Mouse (Mus musculus) liver, embryonic 12.5 days (tissue): ENCODE results near the gene BC030870. TPM values are rescaled to one million over a fixed set of nuclear protein-coding genes. Genes with fewer than 3 reads are reported as not detected.

ENCODE experiments used
- ATAC-seq: fragments of 200-750 bp; cut with Nextera tagmentation; 2 replicates; pipeline ENCODE4 v1.8.0; 2017; ENCODE audit warnings: moderate number of reproducible peaks, mild to moderate bottlenecking, moderate library complexity
- H3K27ac ChIP-seq: fragments of 300-500 bp; sonication (generic); 2 replicates; pipeline ENCODE4 v1.5.1; 2016; ENCODE audit warnings: mild to moderate bottlenecking
- H3K27me3 ChIP-seq: fragments of 300-500 bp; sonication (generic); replicated peaks from 2 replicates; pipeline ENCODE4 v1.6.1; 2016; ENCODE audit warnings: mild to moderate bottlenecking, moderate library complexity
- H3K36me3 ChIP-seq: fragments of 300-500 bp; sonication (generic); 2 replicates; pipeline ENCODE4 v1.6.1; 2016; ENCODE audit warnings: mild to moderate bottlenecking, moderate library complexity
- H3K4me1 ChIP-seq: fragments of 300-500 bp; sonication (generic); 2 replicates; pipeline ENCODE4 v1.6.1; 2016
- H3K4me2 ChIP-seq: fragments of 300-500 bp; sonication (generic); 2 replicates; pipeline ENCODE4 v1.6.1; 2016; ENCODE audit warnings: mild to moderate bottlenecking, moderate library complexity
- H3K4me3 ChIP-seq: fragments of 300-500 bp; sonication (generic); 2 replicates; pipeline ENCODE4 v1.5.1; 2016; ENCODE audit warnings: mild to moderate bottlenecking, moderate library complexity
- H3K9ac ChIP-seq: fragments of 300-500 bp; sonication (generic); 2 replicates; pipeline ENCODE4 v1.6.1; 2016; ENCODE audit warnings: mild to moderate bottlenecking, moderate library complexity
- H3K9me3 ChIP-seq: fragments of 300-500 bp; sonication (generic); replicated peaks from 2 replicates; pipeline ENCODE4 v1.6.1; 2016; ENCODE audit warnings: mild to moderate bottlenecking, moderate library complexity
- WGBS: fragments of 180-500 bp; shearing (Covaris S2); methylation state at CpG from one replicate; pipeline ENCODE4 v1.1.7; 2016; ENCODE audit not compliant: insufficient replicate concordance; 5-methylcytosine and 5-hydroxymethylcytosine counted together
- polyA plus RNA-seq: library from polyadenylated mRNA; unstranded; fragments of >200 nt; fragmentation: Nextera tagmentation; extraction: Ambion mirVana; gene quantifications from 2 replicates; pipeline ENCODE4 v1.2.1, GENCODE M21; 2016

BC030870 gene
- polyA plus RNA-seq, 1 experiment from 2014 or later: not detected

DNA sequence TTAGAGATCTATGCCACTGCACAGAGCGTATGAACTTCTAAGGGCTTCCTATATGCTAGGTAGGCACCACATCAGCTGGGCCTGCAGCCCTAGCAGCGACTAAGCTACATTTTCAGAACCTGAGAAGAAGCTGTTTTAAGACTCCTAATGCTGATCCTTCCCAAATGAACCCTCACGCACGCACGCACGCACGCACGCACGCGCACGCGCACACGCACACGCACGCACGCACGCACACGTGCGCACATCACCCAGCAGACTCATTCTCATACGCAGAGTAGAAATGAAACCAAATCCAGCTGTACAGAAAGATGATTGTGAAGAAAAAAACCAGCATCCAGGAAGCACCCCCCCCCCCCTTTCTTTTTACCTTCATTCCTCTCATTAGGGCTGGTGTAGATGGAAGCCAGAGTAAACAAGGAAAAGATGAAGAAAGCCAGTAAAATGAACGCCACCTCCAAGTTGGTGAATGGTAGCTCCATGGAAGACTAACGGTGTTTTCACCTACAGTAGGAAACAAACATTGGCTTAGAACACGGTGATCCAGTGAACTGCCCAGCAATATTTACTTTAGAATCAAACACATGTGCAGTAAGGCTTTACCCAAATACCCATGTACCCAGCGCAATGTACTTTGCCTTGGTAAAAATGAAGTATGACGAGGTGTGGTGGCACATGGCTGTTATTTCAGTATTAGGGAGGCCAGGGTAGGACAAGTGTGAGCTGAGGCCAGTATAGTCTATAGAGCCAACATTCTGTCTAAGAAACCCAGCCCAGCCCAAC lies 21.2 kb downstream of the BC030870 start:
- Histone ChIP-seq H3K27me3 (no peaks in the 10 kb centered on the region), H3K4me2 (no peak overlapping the region), H3K9me3 (no peaks in the 10 kb centered on the region), H3K27ac (no peak overlapping the region), H3K36me3 (no peaks in the 10 kb centered on the region), H3K4me3 (no peak overlapping the region), H3K4me1 (no peaks in the 10 kb centered on the region), H3K9ac (no peak overlapping the region)
- ATAC-seq: no peak
- 87% methylated on average over 25 of the region's 25 CpGs for WGBS

DNA sequence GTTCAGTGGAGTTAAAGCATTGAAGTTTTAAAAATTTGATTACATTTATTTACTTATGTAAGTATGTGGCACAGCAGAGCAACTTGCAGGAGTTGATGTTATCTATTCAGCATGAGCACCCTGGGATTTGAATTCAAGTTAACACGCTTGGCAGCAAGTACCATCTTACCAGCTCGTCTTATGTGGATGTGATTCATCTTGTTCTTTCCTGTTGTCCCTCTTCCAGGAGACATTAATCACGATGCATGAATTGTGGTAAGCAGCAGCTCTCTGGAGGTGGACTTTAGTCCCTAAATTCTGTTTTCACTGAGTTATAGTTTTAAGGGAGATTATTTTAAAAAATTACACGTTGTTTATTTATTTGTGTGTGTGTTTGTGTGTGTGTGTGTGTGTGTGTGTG lies 25.3 kb downstream of the BC030870 start:
- no peak overlapping the region for H3K27ac ChIP-seq

DNA sequence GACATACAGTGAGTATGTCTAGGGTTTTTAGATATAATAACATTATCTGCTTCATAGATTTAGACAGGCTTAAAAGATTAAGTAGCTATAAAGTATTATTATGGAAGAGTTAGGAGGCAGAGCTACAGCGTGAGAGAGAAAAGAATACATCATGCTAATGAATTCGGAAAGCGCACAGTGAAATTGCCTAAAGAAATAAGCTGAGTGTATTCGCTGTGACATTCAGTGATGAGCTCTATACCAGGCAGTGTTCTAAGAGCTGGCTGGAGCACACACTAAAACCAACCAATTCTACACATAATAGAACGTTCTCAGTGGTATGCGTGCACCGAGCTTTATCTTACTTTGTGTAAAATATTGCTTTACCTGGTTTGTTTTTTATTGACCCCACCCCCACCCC lies 25.7 kb downstream of the BC030870 start:
- no peak for ATAC-seq

More for the DNA sequence above, 25.3 kb downstream of the BC030870 start:
- no peaks in the 10 kb centered on the region for H3K36me3 ChIP-seq
- ATAC-seq: no peak
- WGBS: 46% methylated on average over 4 of the region's 4 CpGs
- H3K9ac ChIP-seq: no peak overlapping the region
- no peaks in the 10 kb centered on the region for H3K4me1 ChIP-seq
- no peak overlapping the region for H3K4me2 ChIP-seq
- no peaks in the 10 kb centered on the region for H3K27me3 ChIP-seq
- H3K9me3 ChIP-seq: no peaks in the 10 kb centered on the region
- H3K4me3 ChIP-seq: no peak overlapping the region

DNA sequence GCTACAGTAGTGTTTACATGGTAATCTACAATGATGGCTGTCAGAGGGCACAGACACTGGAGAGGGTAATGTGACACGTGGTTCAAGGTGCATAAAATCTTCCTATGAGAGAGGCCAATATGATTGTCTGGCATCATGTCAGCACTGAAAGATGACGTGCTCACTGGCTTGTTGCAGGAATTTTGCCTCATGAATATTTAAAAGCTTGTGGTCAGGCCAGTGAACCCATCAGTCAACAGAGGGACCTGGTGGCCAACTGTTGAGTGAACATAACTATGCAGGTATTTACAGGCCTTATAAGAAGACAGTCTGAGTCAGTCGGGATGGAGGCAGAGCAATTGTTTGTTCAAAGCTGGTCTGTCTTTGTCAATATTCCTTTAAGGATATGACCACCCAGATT lies 29.6 kb downstream of the BC030870 start:
- Histone ChIP-seq H3K4me1 (no peaks in the 10 kb centered on the region), H3K4me3 (no peak overlapping the region), H3K27me3 (no peaks in the 10 kb centered on the region), H3K27ac (no peak overlapping the region), H3K9ac (no peak overlapping the region), H3K36me3 (no peaks in the 10 kb centered on the region), H3K4me2 (no peak overlapping the region), H3K9me3 (no peaks in the 10 kb centered on the region)
- no peak for ATAC-seq
- WGBS: 52% methylated on average over 3 of the region's 3 CpGs

More for the DNA sequence above, 25.7 kb downstream of the BC030870 start:
- H3K9ac ChIP-seq: no peak overlapping the region
- H3K27me3 ChIP-seq: no peaks in the 10 kb centered on the region
- WGBS: 84% methylated on average over 7 of the region's 7 CpGs
- no peaks in the 10 kb centered on the region for H3K9me3 ChIP-seq
- no peak overlapping the region for H3K4me2 ChIP-seq
- no peak overlapping the region for H3K27ac ChIP-seq
- no peaks in the 10 kb centered on the region for H3K36me3 ChIP-seq
- H3K4me3 ChIP-seq: no peak overlapping the region
- H3K4me1 ChIP-seq: no peaks in the 10 kb centered on the region

DNA sequence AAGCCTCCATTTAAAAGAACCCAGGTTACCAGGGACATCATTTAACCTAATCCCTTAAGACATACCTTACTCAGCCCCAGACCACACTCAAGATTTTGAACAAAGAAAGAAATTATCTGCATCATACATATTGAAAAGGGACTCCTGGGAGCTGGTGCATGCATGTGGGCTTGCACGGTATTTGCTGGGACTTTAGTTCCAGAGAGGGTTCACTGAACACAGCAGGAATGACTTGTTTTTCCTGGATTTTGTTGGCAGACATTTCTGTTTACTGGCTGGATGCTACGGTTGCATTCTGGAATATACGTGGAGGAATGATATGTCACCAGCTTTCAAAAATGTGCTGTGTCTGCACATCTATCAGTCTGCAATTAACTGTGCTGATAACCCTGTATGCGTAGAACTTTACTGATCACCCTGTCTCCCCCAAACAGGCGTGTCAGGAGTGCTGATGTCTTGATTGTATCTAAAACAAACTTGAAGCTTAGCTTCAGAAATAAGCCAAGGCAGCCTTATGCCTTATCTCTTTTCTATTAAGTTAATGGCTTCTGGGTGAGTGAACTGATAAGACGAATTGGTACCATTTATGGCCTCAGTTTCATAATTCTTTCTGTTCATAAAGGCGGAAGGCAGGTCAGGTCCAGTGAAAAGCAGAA lies 31.5 kb downstream of the BC030870 start:
- Histone ChIP-seq H3K27me3 (no peaks in the 10 kb centered on the region), H3K9ac (no peak overlapping the region), H3K4me3 (no peak overlapping the region), H3K4me2 (no peak overlapping the region), H3K36me3 (no peaks in the 10 kb centered on the region), H3K9me3 (no peaks in the 10 kb centered on the region), H3K27ac (no peak overlapping the region), H3K4me1 (no peaks in the 10 kb centered on the region)
- ATAC-seq: no peak
- WGBS: 60% methylated on average over 7 of the region's 7 CpGs

DNA sequence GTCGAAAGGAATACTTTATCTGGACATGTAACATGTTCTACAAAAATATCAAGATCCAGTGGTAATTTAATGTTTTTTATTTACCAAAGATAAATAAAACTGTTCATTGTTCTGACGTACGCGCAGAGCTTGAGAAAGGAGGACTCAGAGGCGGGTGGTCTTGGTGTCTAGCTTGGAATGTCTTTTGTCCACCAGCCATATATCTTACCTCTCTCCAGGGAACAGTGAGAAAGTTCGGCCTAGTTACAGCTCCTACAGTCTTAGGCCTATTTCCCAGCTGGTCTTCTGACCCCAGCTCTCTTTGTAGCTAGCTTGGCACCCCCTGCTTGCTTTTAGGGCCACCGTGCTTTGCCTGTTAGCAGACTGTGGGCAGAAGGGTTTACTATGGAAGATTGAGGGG lies 39.6 kb downstream of the BC030870 start:
- no peak overlapping the region for H3K27ac ChIP-seq
- no peak overlapping the region for H3K9ac ChIP-seq
- H3K4me3 ChIP-seq: no peak overlapping the region
- H3K9me3 ChIP-seq: no peaks in the 10 kb centered on the region
- no peak overlapping the region for H3K4me2 ChIP-seq
- no peaks in the 10 kb centered on the region for H3K36me3 ChIP-seq
- H3K27me3 ChIP-seq: no peaks in the 10 kb centered on the region
- 74% methylated on average over 7 of the region's 7 CpGs for WGBS
- ATAC-seq: no peak
- no peaks in the 10 kb centered on the region for H3K4me1 ChIP-seq

DNA sequence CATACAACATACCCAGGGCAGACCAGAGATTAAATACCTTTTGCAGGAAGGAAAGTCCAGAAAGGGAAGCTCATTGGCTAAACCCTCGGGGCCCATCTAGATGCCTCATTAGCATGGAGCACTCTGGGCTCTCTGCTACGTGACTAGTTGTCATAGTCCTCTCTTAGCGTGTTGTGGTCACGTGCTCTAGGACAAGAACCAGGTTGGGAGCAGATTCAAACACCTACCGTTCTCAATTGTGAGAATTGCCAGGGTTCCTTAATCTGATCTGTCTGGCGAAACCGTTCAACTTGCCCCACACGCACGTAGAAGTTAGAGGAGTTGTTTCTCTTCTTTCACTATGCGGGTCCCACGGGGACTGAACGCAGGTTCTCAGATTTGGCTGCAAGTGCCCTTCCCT lies 41.2 kb downstream of the BC030870 start:
- H3K27ac ChIP-seq: no peak overlapping the region
- no peaks in the 10 kb centered on the region for H3K36me3 ChIP-seq
- no peak for ATAC-seq
- H3K9ac ChIP-seq: no peak overlapping the region
- H3K27me3 ChIP-seq: no peaks in the 10 kb centered on the region
- H3K9me3 ChIP-seq: no peaks in the 10 kb centered on the region
- 80% methylated on average over 12 of the region's 12 CpGs for WGBS
- H3K4me2 ChIP-seq: no peak overlapping the region
- no peaks in the 10 kb centered on the region for H3K4me1 ChIP-seq
- no peak overlapping the region for H3K4me3 ChIP-seq

DNA sequence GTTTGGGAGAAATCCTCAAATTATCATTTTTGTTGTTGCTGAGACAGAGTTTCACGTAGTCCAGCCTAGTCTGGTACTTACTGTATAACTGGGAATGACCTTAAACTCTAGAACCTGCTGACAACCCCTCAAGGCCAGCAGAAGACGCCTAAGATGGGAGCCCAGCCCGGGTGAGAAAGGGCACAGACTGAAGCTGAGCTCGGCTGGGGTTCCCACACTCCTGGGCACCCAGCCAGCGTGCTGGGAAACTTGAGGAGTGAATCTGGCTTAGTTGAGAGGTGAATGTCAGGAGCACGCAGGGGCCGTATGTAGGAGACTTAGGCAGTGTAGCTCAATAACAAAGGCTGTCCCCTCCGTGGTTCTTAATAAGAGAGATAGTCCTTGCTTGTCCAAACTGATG lies 41.7 kb downstream of the BC030870 start:
- Histone ChIP-seq H3K36me3 (no peaks in the 10 kb centered on the region), H3K4me3 (no peak overlapping the region), H3K4me1 (no peaks in the 10 kb centered on the region), H3K9ac (no peak overlapping the region), H3K27me3 (no peaks in the 10 kb centered on the region), H3K9me3 (no peaks in the 10 kb centered on the region), H3K27ac (no peak overlapping the region), H3K4me2 (no peak overlapping the region)
- 67% methylated on average over 8 of the region's 8 CpGs for WGBS
- no peak for ATAC-seq

DNA sequence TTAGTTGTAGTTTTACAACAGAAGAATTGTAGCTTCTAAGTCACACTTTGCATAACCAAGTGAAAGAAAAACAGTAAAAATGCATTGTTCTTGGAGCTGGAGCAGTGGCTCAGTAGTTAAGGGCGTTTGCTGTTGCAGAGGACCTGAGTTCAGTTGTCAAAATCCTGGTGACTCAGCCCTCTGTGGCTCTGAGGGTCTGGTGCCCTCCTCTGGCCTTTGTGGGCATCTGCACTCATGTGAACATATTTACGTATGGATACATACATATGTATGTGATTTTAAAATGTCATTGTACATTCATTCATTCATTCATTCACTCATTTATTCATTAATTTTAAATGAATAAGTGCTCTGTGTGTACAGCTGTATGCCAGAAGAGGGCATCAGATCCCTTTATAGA lies 43.7 kb downstream of the BC030870 start:
- H3K4me2 ChIP-seq: no peak overlapping the region
- H3K27me3 ChIP-seq: no peaks in the 10 kb centered on the region
- H3K9me3 ChIP-seq: no peaks in the 10 kb centered on the region
- H3K4me3 ChIP-seq: no peak overlapping the region
- H3K4me1 ChIP-seq: no peaks in the 10 kb centered on the region
- 62% methylated on average over 2 of the region's 2 CpGs for WGBS
- no peaks in the 10 kb centered on the region for H3K36me3 ChIP-seq
- H3K9ac ChIP-seq: no peak overlapping the region
- no peak overlapping the region for H3K27ac ChIP-seq
- ATAC-seq: no peak

DNA sequence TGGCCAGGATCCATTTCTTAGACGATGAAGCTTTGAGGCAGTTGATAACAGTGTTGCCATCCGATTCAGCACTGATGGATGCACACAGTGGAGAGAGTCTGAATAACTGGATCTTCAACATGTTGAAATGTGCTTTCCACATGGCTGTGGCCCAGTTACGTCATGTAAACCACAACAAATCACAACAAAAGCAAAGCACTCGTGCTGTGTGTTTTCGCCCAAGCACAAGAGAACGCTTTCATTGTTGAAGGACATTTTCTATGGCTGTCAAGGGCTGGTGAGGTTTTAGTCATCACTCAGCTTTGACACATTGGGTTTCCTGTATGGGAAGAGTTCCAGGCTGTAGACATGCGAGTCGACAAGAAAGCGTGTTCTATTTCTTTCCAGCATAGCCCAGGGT lies 48.6 kb downstream of the BC030870 start:
- H3K9ac ChIP-seq: no peak overlapping the region
- 56% methylated on average over 9 of the region's 9 CpGs for WGBS

DNA sequence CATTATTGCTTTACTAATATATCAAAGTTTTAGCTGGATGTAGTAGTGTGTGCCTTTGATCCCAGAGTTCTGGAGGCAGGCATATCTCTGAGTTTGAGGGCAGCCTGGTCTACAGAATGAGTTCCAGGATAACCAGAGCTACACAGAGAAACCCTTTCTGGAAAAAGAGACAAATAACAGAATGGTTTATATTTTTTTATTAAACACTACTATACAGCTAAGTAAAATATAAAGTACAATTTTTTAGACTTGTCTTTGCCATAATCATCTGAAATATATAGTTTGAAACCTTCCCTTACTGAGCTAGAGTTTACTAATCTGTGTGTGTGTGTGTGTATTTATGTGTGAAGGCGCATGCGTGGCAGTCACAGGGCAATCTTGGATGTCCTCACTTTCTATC lies 54.6 kb downstream of the BC030870 start, which contains the start of gene Gm10663:
Gene Gm10663 (plus strand): TSS at position 301 of the 400 bp plus-strand sequence.
- no peak within 1 kb of the TSS for H3K4me2 ChIP-seq
- no peak within 1 kb of the TSS for H3K27ac ChIP-seq
- WGBS: 76% methylated on average over 2 of the region's 2 CpGs

More for the DNA sequence above, 48.6 kb downstream of the BC030870 start:
- Histone ChIP-seq H3K27me3 (no peaks in the 10 kb centered on the region), H3K4me3 (no peak overlapping the region), H3K27ac (no peak overlapping the region), H3K4me1 (no peaks in the 10 kb centered on the region), H3K4me2 (no peak overlapping the region), H3K9me3 (no peaks in the 10 kb centered on the region), H3K36me3 (no peaks in the 10 kb centered on the region)
- no peak for ATAC-seq

DNA sequence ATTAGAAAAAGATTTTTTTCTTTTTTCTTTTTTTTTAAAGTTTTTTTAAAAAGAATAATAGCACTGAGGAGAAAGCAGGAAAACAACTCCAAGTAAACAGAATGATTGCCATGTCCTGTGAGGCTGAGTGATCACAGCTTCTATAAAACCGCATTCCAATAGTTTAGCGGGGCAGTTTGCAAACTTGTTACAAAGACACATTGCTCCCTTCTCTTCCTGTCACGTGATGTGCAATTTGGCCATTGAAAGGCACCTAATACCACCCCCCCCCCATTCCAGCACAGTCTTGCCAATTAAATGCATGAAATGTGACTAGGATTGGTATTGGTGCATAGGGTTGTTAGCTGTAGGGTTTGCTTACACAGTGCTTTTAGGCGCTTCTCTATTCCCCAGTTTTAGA lies 58.4 kb downstream of the BC030870 start:
- ATAC-seq: no peak
- Histone ChIP-seq H3K9me3 (no peaks in the 10 kb centered on the region), H3K4me3 (no peak overlapping the region), H3K4me1 (no peaks in the 10 kb centered on the region), H3K4me2 (no peak overlapping the region), H3K27ac (no peak overlapping the region), H3K9ac (no peak overlapping the region), H3K36me3 (no peaks in the 10 kb centered on the region), H3K27me3 (no peaks in the 10 kb centered on the region)
- WGBS: 68% methylated on average over 4 of the region's 4 CpGs

More for the DNA sequence above, 54.6 kb downstream of the BC030870 start, which contains the start of gene Gm10663:
- H3K4me1 ChIP-seq: no peaks in the 10 kb centered on the region
- H3K4me3 ChIP-seq: no peak within 1 kb of the TSS
- no peaks in the 10 kb centered on the region for H3K9me3 ChIP-seq
- H3K27me3 ChIP-seq: no peaks in the 10 kb centered on the region
- no peaks in the 10 kb centered on the region for H3K36me3 ChIP-seq
- H3K9ac ChIP-seq: no peak within 1 kb of the TSS
- ATAC-seq: no peak
